Mouse (Mus musculus): Measurements from ENCODE around the gene Vpreb3.
"Not testable (repeated sequence)": the region's sequence is repeated elsewhere in the genome, so short reads cannot be mapped to it uniquely, and the experiment has no call there.

Vpreb3 gene

DNA sequence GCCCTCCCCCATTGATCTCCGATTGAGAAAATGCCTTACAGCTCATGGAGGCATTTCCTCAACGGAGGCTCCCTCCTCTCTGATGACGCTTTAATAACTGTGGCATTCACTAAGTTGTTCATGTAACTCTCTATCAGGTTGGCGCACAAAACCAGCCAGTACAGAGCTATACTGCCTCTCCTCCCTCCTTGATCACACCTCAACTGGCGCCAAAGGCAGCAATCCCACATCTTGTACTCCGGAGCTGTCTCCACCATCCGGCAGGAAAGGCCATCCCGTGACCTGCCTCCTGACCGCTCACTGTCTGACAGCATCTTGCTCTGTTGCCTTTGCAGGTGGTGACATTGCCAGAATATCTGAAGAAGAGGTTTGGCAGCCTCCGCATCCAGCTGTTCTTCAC, 31.0 kb downstream of the Vpreb3 start:
- no peak for DNase-seq (ENCODE audit: low spot score)

DNA sequence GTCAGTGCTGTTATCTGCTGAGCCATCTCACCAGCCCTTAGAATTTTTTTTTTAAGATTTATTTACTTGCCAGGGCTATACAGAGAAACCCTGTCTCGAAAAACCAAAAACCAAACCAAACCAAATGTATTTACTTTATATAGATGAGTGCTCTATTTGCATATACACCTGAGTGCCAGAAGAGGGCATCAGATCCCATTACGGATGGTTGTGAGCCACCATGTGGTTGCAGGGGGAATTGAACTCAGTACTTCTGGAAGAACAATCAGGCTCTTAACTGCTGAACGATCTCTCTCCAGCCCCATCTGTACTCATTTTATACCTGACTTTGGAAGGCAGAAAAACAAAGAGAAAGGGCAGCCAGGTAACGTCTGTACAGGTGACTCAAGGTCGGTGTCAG, 32.4 kb downstream of the Vpreb3 start:
- no peak for DNase-seq (ENCODE audit: low spot score)

DNA sequence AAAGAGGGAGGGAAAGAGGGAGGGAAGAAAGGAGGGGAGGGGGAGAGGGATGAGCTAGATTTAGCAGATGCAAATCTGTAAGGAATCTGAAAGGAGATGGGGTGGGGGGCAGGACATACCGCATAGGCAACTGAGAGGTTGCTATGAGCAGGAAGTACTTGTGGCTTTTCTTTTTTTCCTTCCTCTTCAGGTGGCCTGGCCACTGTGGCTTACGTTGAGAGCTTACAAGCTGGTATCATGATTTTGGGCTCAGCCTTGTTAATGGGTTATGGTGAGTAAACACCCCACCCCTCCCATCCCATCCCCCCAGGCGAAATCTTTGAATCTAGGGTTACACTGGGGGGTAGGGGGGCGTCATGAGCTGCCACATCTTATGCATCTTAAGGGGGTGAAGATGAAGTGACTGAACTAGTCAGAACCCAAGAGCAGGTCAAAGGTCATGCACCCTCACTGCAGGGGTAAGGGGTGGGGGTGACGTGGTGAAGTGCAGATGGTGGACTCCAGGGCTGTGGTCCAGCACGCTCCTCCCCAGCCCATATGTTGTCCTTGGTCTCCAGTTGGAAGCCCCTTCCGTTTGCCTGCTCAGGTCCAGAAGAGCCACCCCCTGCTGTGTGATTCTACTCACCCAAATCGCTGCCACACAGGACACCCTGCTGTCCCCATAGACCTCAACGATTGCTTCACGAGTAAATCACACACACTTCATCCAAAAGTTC, 35.4 kb downstream of the Vpreb3 start:
- no peak for DNase-seq (ENCODE audit: low spot score)

DNA sequence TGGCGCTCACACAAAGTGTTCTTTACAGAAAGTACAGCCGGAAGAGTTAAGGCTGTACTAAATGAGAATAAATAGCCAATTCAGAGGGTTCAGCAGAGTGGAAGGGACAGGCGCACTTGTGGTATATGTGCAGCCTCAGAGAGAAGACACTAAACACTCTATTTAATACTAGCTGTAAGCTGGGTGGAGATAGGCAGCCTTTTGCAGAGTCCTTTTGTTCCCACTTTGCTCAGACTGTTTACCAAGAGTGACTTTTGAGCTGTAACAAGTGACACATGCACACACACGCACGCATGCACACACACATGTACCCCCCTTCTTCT, 35.9 kb downstream of the Vpreb3 start:
- no peak for DNase-seq (ENCODE audit: low spot score)

DNA sequence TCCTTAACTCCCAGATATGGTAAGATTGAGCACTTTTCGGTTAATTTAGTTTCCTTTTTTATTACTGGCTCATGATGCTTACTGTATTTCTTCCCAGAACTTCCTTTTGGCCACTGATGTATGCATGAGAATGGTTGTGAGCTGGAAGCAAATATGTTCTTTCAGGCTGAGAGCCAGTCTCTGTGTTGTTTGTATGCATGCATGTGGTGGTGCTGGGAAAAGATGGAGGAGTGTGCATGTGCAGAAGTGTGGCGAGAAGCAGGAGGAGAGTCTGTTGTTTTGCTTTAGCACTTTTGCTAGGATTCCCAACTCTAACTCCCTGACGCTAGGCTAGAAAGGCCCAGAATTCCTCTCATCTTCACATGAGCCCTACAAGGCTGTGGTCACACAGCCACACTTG, 36.6 kb downstream of the Vpreb3 start:
- no peak for DNase-seq (ENCODE audit: low spot score)

DNA sequence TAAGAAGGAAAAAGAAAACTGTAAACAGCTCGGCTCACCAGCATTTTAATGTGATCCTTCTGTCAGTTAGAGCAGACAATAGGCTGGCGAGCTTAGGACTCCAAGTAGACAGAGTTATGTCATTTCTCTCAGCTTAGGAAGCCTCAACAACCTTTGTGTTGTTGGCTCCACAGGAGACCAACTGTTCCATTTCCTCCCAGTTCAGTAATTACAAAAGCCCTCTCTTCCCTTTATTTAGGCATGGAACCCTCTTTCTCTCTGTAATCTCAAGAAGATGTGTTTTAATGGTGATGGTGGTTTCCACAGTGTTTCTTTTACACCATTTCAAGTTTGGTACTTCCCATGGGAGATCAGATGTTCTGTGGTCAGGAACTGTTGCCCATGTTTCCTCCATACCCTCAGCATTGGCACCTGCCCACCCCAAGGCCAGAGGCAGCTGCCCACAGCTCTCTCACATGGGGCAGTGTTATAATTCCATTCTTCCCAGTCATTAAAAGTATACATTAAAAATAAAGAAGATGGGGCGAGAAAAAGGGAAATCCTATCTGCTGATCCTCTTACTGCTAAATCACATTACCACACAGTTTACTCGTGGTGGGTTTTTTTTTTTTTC, 47.7 kb downstream of the Vpreb3 start:
- no peak for DNase-seq (ENCODE audit: low spot score)

DNA sequence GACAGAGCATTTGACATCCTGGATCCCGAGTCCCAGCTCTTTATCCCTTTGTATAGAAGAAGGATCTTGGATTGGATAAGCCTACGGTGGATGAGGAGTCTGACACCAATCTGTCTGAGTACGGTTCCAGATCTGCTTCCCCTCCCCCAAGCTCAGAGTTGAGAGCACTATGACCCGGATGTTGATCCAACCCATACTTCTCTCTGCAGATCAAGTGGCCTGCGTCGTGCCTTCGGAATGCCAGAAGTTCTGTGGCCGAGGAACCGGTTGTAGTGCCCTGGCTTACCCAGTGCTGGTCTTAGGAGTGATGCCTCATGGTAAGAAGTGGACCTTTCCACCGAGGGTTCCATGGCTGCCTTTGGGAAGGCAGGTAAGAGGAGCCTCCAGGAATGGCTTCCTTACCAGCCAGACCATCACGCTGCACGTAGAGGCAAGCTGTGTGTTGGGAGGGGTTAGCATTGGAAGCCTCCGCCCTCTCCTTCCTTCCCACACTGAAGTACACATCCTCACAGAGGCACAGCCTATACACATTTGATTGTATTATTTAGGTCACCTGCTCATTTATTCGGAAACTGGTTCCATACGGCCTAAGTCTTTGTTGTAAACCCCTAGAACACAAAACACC, 50.9 kb downstream of the Vpreb3 start:
- no peak for DNase-seq (ENCODE audit: low spot score)

DNA sequence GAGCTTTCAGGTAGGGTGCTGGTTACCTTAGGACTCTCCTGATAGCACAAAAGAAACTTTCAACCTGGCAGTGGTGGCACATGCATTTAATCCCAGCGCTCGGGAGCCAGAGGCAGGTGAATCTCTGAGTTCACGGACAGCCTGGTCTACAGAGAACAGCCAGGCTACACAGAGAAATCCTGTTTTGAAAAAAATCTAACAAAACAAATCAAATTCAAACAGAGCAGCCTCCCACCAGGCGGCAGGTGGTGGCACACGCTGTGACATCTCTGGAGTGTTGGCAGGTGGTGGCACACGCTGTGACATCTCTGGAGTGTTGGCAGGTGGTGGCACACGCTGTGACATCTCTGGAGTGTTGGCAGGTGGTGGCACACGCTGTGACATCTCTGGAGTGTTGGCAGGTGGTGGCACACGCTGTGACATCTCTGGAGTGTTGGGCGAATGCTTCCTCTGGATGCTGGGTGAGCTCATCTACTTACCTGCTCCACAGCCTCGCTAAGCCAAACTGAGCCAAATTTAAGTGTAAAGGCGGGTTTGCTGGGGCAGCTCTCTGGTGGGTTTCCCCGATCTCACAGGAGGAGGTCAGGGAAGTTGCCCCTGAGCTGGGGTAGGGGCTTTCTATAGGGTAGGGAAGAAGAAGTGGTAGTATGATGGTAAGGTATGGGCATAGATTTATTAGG, 51.8 kb downstream of the Vpreb3 start:
- DNase-seq (ENCODE audit: low spot score): not testable (repeated sequence)

DNA sequence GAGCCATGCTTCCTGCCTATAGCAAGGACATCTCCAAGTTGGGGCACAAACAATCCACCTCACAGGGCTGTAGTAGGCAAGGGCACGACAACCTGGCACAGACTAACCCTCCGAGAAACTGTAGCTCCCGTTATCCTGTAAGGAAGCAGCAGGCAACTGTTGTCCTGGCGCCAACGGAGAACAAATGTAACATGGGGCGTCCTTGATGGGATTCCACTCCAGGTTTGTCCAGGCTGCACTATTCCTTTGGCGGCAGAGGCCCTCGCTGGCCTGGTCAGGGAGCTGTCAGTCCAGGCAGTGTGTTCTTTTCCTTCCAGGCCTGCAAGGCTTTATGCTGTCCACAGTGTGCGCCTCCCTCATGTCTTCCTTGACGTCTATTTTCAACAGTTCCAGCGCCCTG, 52.6 kb downstream of the Vpreb3 start:
- no peak for DNase-seq (ENCODE audit: low spot score)

DNA sequence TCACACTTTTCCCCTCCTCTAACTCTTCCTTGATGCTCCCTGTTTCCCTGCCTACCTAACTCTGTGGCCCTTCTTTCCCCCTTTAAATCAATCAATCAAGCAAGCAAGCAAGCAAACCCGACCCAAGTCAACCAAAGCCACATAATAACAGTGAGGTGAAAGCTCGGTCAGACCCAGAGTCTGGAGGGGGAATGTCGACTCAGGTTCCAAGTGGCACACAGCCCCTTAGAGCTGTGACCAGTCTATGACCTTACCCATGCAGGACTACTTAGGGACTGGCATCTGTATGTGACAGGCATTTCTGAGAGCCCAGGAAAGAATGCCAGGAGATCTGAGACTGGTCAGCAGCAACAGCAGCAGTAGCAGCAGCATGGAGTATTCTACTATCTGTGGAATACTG, 53.5 kb downstream of the Vpreb3 start:
- no peak for DNase-seq (ENCODE audit: low spot score)

Data from c-Kit-positive CD71-positive TER-119-positive erythroid progenitor cells, embryonic 14.5 days (primary cell).